Mouse (Mus musculus) fat pad, adult 2 months (tissue): ENCODE measurements around the gene Ddx21.
"Not testable (repeated sequence)": the region's sequence is repeated elsewhere in the genome, so short reads cannot be mapped to it uniquely, and the experiment has no call there.

ENCODE experiments used
- DNase-seq: peaks from one replicate; pipeline ENCODE4 v3.0.0-alpha.2; 2011; ENCODE audit warnings: low read depth, low spot score; ENCODE audit errors: extremely low read depth

Ddx21 gene

GRCm38 (mm10) chr10:62602177-62603040 is at the start of gene Ddx21:
Gene Ddx21 (minus strand): TSS chr10:62602281.
- DNase-seq = no peak

GRCm38 (mm10) chr10:62650881-62651810 is 49.1 kb upstream of the Ddx21 start, which contains the start of gene Ddx50:
Gene Ddx50 (minus strand): TSS chr10:62651218.
- DNase-seq = peak; percentile 78

- DNase-seq = no peak
Observed at GRCm38 (mm10) chr10:62650358-62650782, 48.3 kb upstream of the Ddx21 start.

GRCm38 (mm10) chr10:62604161-62604560 is 2.1 kb upstream of the Ddx21 start:
- DNase-seq = no peak

GRCm38 (mm10) chr10:62603233-62604030 is 1.4 kb upstream of the Ddx21 start:
- no peak for DNase-seq

- no peak for DNase-seq
Observed at GRCm38 (mm10) chr10:62601833-62602176, 276 bp downstream of the Ddx21 start.

GRCm38 (mm10) chr10:62601053-62601791 is 859 bp downstream of the Ddx21 start:
- no peak for DNase-seq

GRCm38 (mm10) chr10:62600056-62600455 is 2.0 kb downstream of the Ddx21 start:
- DNase-seq = no peak

GRCm38 (mm10) chr10:62599311-62599710 is 2.8 kb downstream of the Ddx21 start:
- DNase-seq = not testable (repeated sequence)

GRCm38 (mm10) chr10:62592496-62592895 is 9.6 kb downstream of the Ddx21 start:
- DNase-seq = no peak

- DNase-seq = peak; percentile 39
Observed at GRCm38 (mm10) chr10:62590200-62590599, 11.9 kb downstream of the Ddx21 start.

GRCm38 (mm10) chr10:62588616-62589015 is 13.5 kb downstream of the Ddx21 start:
- no peak for DNase-seq

- no peak for DNase-seq
Observed at GRCm38 (mm10) chr10:62583245-62583644, 18.8 kb downstream of the Ddx21 start.

- DNase-seq = no peak
Observed at GRCm38 (mm10) chr10:62582701-62583100, 19.4 kb downstream of the Ddx21 start.

GRCm38 (mm10) chr10:62582263-62582662 is 19.8 kb downstream of the Ddx21 start:
- no peak for DNase-seq

GRCm38 (mm10) chr10:62579129-62579528 is 23.0 kb downstream of the Ddx21 start:
- not testable (repeated sequence) for DNase-seq

GRCm38 (mm10) chr10:62578338-62579100 is 23.6 kb downstream of the Ddx21 start, which contains the start of gene Kif1bp:
Gene Kif1bp (minus strand): TSS chr10:62578457.
- peak; percentile 86 for DNase-seq

GRCm38 (mm10) chr10:62577673-62578337 is 24.3 kb downstream of the Ddx21 start:
- no peak for DNase-seq

- DNase-seq = no peak
Observed at GRCm38 (mm10) chr10:62575001-62575400, 27.1 kb downstream of the Ddx21 start.
